Mouse (Mus musculus) ES-E14 (cell line): ENCODE data around the gene Naip6.
"Not testable (repeated sequence)": the region's sequence is repeated elsewhere in the genome, so short reads cannot be mapped to it uniquely, and the experiment has no call there.

Experiments
- CHD2 ChIP-seq: IDR thresholded peaks from 2 replicates; pipeline ENCODE4 v1.6.1; 2014; ENCODE audit warnings: mild to moderate bottlenecking, low read depth, low read length, inconsistent platforms
- HCFC1 ChIP-seq: IDR thresholded peaks from 2 replicates; pipeline ENCODE4 v1.6.1; 2012; ENCODE audit warnings: low read length, inconsistent platforms, borderline replicate concordance; ENCODE audit not compliant: insufficient read depth
- MAFK ChIP-seq: IDR thresholded peaks from 2 replicates; pipeline ENCODE4 v1.6.1; 2014; ENCODE audit warnings: mild to moderate bottlenecking, low read depth, low read length, inconsistent platforms; ENCODE audit not compliant: insufficient read depth
- ZC3H11A ChIP-seq: IDR thresholded peaks from 2 replicates; pipeline ENCODE4 v1.6.1; 2012; ENCODE audit warnings: low read depth, mild to moderate bottlenecking, inconsistent platforms, low read length, borderline replicate concordance
- ZNF384 ChIP-seq: IDR thresholded peaks from 2 replicates; pipeline ENCODE4 v1.6.1; 2012; ENCODE audit warnings: low read depth, low read length, inconsistent platforms

- not testable (repeated sequence) for TF ChIP-seq ZC3H11A, HCFC1, ZNF384, CHD2, MAFK
Measured at GRCm38 (mm10) chr13:100246896-100247519, 70.5 kb downstream of the Naip6 start.
